In the genomic region with DNA sequence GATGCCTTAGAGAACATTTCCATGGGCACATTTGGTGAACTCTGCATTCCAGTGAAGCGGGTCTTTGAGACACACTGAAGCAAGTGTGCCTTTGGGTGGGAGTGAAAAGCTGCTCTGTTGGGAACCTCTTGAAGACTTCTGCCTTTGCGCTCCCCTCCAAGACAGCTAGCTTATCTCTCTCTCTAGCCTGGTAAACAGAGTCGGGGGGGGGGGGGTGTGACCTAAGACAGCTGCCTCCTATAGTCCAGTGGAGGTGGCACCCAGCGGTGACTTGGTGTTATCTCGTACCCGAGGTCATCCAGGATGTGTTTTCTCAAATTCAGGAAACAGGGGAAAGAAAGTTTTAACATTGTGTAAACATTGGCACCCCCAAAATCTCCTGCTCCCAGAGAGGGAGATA, we compare ENCODE assay signal across 17 mouse cellular contexts.
"Had no signal": no experiment of that assay in that cellular context is flagged by ENCODE, and none has a peak within 500 bp of the region (broad histone marks: within the 10 kb centered on the region; RNA-seq: fewer than 3 reads in every experiment).

No protein-coding gene starts in this region.

- H3K36me3 ChIP-seq: neural tube, embryonic 12.5 days had no signal

- ATAC-seq: intestine, embryonic 16.5 days; lung, postnatal 0 days had no signal

- H3K27me3 ChIP-seq: megakaryocyte, embryonic 14.5 days had no signal

- DNase-seq: kidney, adult 8-10 months; kidney, postnatal 36 days; lung, adult 18-20 months; lung, postnatal 36 days; midbrain, embryonic 14.5 days; retina, postnatal 1 day; right cerebral cortex, postnatal 4 days; spleen, adult 18-20 months; thymus, adult 18-20 months; thymus, postnatal 25 days had no signal

- H3K9me3 ChIP-seq: limb, embryonic 15.5 days; megakaryocyte, embryonic 14.5 days; neural tube, embryonic 12.5 days had no signal

- H3K4me2 ChIP-seq: limb, embryonic 15.5 days; neural tube, embryonic 12.5 days had no signal

- H3K4me3 ChIP-seq: left cerebral cortex, adult 2 months; limb, embryonic 15.5 days; megakaryocyte, embryonic 14.5 days; myocyte; neural tube, embryonic 12.5 days had no signal

- H3K9ac ChIP-seq: limb, embryonic 15.5 days; neural tube, embryonic 12.5 days had no signal

- H3K27ac ChIP-seq: left cerebral cortex, adult 2 months; limb, embryonic 15.5 days; neural tube, embryonic 12.5 days had no signal
